Mouse (Mus musculus) cerebellum, adult 2 months (tissue): ENCODE data around the gene Nlgn1.

Experiments
- CTCF ChIP-seq: fragments of 200-500 bp; IDR thresholded peaks from 2 replicates; pipeline ENCODE4 v1.5.1; 2011; ENCODE audit warnings: low read depth, mild to moderate bottlenecking, control low read depth, low read length, moderate library complexity, borderline replicate concordance; ENCODE audit not compliant: insufficient read depth
- POLR2A ChIP-seq: fragments of 200-500 bp; IDR thresholded peaks from 2 replicates; pipeline ENCODE4 v1.6.1; 2011; ENCODE audit warnings: low read length, control low read depth, borderline replicate concordance; ENCODE audit not compliant: insufficient read depth

GRCm38 (mm10) chr3:25967546-25967945 is 364.7 kb downstream of the Nlgn1 start:
- no peak for TF ChIP-seq POLR2A
- TF ChIP-seq CTCF, result no peak
